8 mouse cellular contexts compared by ENCODE assay signal in the genomic region with DNA sequence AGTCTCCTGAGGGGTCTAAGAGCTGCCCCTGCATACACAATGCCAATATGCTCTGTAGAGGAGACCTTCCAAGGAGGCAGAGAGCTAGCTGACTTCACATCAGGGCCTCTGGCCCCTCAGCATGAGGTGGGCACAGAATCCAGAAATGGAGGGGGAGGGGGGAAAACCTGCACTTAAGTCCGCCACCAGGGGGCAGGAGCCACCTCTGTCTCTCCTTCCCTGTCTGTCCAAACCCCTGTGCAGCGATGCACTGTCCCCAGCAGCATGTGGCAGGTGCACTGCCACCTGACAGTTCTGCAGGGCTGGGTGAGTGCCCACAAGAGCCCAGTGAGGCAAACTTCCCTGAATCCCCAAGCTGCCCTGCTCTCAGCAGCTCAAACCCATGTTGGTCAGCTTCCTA. TPM values are rescaled to one million over a fixed set of nuclear protein-coding genes. Genes with fewer than 3 reads are reported as not detected.
A peak's percentile ranks its signal among the peaks of the same experiment; 100 is the strongest.
DNase-seq lines count a peak whose midpoint lies in the region; ATAC-seq and TF ChIP-seq lines count a peak whose summit lies in the region.

No protein-coding gene starts in this region.

- TF ChIP-seq POLR2A in spleen, adult 2 months (IDR thresholded peaks at IDR 0.05; ENCODE audit: low read depth, low read length) = no peak

- no peak overlapping the region for H3K4me2 ChIP-seq in forebrain, embryonic 11.5 days (ENCODE audit: low read depth, low read length, severe bottlenecking)
- H3K4me2 ChIP-seq in forebrain, embryonic 13.5 days = no peak overlapping the region

- H3K4me3 ChIP-seq in forebrain, embryonic 11.5 days (ENCODE audit: low read depth, low read length) = no peak overlapping the region
- no peak overlapping the region for H3K4me3 ChIP-seq in forebrain, embryonic 13.5 days
- no peak overlapping the region for H3K4me3 ChIP-seq in C2C12 (ENCODE audit: insufficient read depth, poor library complexity, severe bottlenecking)
- no peak overlapping the region for H3K4me3 ChIP-seq in layer of hippocampus, adult 2 months
- H3K4me3 ChIP-seq in spleen, adult 2 months (ENCODE audit: extremely low read depth, insufficient read depth, insufficient read length) = no peak overlapping the region

- no peak for ATAC-seq in forebrain, embryonic 11.5 days (replicated peaks; ENCODE audit: low FRiP score)
- no peak for ATAC-seq in forebrain, embryonic 13.5 days
- peak; percentile 53; the same call in 1 of the 2 replicates for ATAC-seq in granulocyte monocyte progenitor cell, adult 5-6 weeks (replicated peaks; ENCODE audit: poor library complexity, severe bottlenecking)
- peak; percentile 75 for ATAC-seq in megakaryocyte progenitor cell, adult 5-6 weeks (replicated peaks; ENCODE audit: poor library complexity)

- H3K27me3 ChIP-seq in forebrain, embryonic 11.5 days (ENCODE audit: control insufficient read depth, insufficient read depth, low read length) = no peaks in the 10 kb centered on the region; the same call in 1 of the 2 replicates
- no peaks in the 10 kb centered on the region for H3K27me3 ChIP-seq in forebrain, embryonic 13.5 days
- H3K27me3 ChIP-seq in C2C12 (ENCODE audit: control insufficient read depth, insufficient read depth, insufficient read length) = no peaks in the 10 kb centered on the region
- no peaks in the 10 kb centered on the region for H3K27me3 ChIP-seq in spleen, adult 2 months (ENCODE audit: control insufficient read depth, insufficient read depth, low read length)

- WGBS in forebrain, embryonic 11.5 days = 0% methylated on average over 2 of the region's 2 CpGs
- 4% methylated on average over 2 of the region's 2 CpGs for WGBS in forebrain, embryonic 13.5 days
- 8% methylated on average over 2 of the region's 2 CpGs for WGBS in spleen, adult 2 months

- H3K79me2 ChIP-seq in C2C12 (ENCODE audit: control insufficient read depth, insufficient read depth) = no peaks in the 10 kb centered on the region

- no peaks in the 10 kb centered on the region for H3K36me3 ChIP-seq in forebrain, embryonic 11.5 days (ENCODE audit: control insufficient read depth, insufficient read depth, low read length)
- no peaks in the 10 kb centered on the region for H3K36me3 ChIP-seq in forebrain, embryonic 13.5 days (ENCODE audit: poor library complexity, severe bottlenecking)
- no peaks in the 10 kb centered on the region for H3K36me3 ChIP-seq in C2C12 (ENCODE audit: control insufficient read depth, insufficient read depth)
- no peaks in the 10 kb centered on the region for H3K36me3 ChIP-seq in spleen, adult 2 months (ENCODE audit: control insufficient read depth, insufficient read depth, low read length)

- H3K9me3 ChIP-seq in forebrain, embryonic 11.5 days (ENCODE audit: control insufficient read depth, low read length) = no peaks in the 10 kb centered on the region; the same call in 1 of the 2 replicates
- H3K9me3 ChIP-seq in forebrain, embryonic 13.5 days (replicated peaks) = no peaks in the 10 kb centered on the region

- no peaks in the 10 kb centered on the region for H3K4me1 ChIP-seq in forebrain, embryonic 11.5 days (replicated peaks; ENCODE audit: control insufficient read depth, insufficient read depth, low read length)
- 0 out of 2 replicates have a peak, but pooled peaks cover 3% of the 10 kb centered on the region for H3K4me1 ChIP-seq in forebrain, embryonic 13.5 days
- no peaks in the 10 kb centered on the region; the same call in 1 of the 2 replicates for H3K4me1 ChIP-seq in spleen, adult 2 months (ENCODE audit: control insufficient read depth, insufficient read depth, insufficient read length)

- peak; percentile 43 for TF ChIP-seq CTCF in C2C12 (IDR thresholded peaks at IDR 0.05; ENCODE audit: control insufficient read depth, insufficient read depth, insufficient read length)
- TF ChIP-seq CTCF in layer of hippocampus, adult 2 months (conservative IDR thresholded peaks at IDR 0.05) = peak; percentile 82
- TF ChIP-seq CTCF in spleen, adult 2 months (IDR thresholded peaks at IDR 0.05; ENCODE audit: extremely low read depth, insufficient read depth, insufficient read length, insufficient replicate concordance) = peak; percentile 64; the same call in 1 of the 2 replicates

- no peak overlapping the region for H3K9ac ChIP-seq in forebrain, embryonic 11.5 days (ENCODE audit: low read length)
- no peak overlapping the region for H3K9ac ChIP-seq in forebrain, embryonic 13.5 days

- H3K27ac ChIP-seq in forebrain, embryonic 11.5 days (ENCODE audit: low read depth, low read length) = no peak overlapping the region
- H3K27ac ChIP-seq in forebrain, embryonic 13.5 days = no peak overlapping the region
- no peak overlapping the region for H3K27ac ChIP-seq in layer of hippocampus, adult 2 months
- no peak overlapping the region for H3K27ac ChIP-seq in spleen, adult 2 months (ENCODE audit: insufficient read depth, low read length)

- no peaks in the 10 kb centered on the region for H3K79me3 ChIP-seq in C2C12 (ENCODE audit: low read depth)

- no peak overlapping the region for H3ac ChIP-seq in C2C12 (ENCODE audit: control insufficient read depth, insufficient read length, low read depth)

- peak; percentile 81 for DNase-seq in forebrain, embryonic 11.5 days (ENCODE audit: low spot score)
- peak; percentile 55 to 74 for DNase-seq in adrenal gland, postnatal 36 days
- peak in 1 of 2 experiments; percentile 50 for DNase-seq in layer of hippocampus, adult 2 months (ENCODE audit: low spot score in 2 of 2)
- peak in 1 of 2 experiments; percentile 19 for DNase-seq in spleen, adult 2 months (ENCODE audit: low read depth in 1 of 2, low spot score in 2 of 2)

TF ChIP-seq in C2C12, 6 proteins besides CTCF, POLR2A, EP300 and RAD21:
- TF ChIP-seq CEBPB (IDR thresholded peaks at IDR 0.05; ENCODE audit: low read depth) = no peak
- TF ChIP-seq MAX (IDR thresholded peaks at IDR 0.05) = no peak
- TF ChIP-seq FOSL1 (IDR thresholded peaks at IDR 0.05; ENCODE audit: insufficient read depth, low read length, poor library complexity, severe bottlenecking) = no peak
- TF ChIP-seq USF1 (IDR thresholded peaks at IDR 0.05; ENCODE audit: low read depth) = no peak
- TF ChIP-seq MYOD1 (IDR thresholded peaks at IDR 0.05; ENCODE audit: control insufficient read depth, insufficient read length, low read depth) = no peak
- TF ChIP-seq MYOG (IDR thresholded peaks at IDR 0.05; ENCODE audit: control insufficient read depth, extremely low read depth, insufficient read length) = no peak

RNA-seq across cellular contexts. Expression of gene Hsf2bp, which starts 39.0 kb away (rescaled TPM):
- polyA plus RNA-seq in forebrain, embryonic 11.5 days (2014; fragmentation: Nextera tagmentation; extraction: Ambion mirVana) = 0.31 and 0.44 TPM in 2 replicates
- 0.43 TPM in 2 replicates for polyA plus RNA-seq in forebrain, embryonic 13.5 days (2015; fragmentation: Nextera tagmentation; extraction: Ambion mirVana)
- polyA plus RNA-seq in C2C12 (2012; fragmentation: generic; extraction: Trizol) = 1.1 TPM
- 1 to 10 TPM in 1 of 2 experiments, under 1 TPM in 1; 0.46 to 1.3 TPM for total RNA-seq in adrenal gland, postnatal 36 days (2021)
- not detected in 2 replicates for total RNA-seq in granulocyte monocyte progenitor cell, adult 5-6 weeks (2014; fragmentation: Nextera tagmentation)
- not detected in 2 replicates for total RNA-seq in granulocyte monocyte progenitor cell, adult 5-6 weeks (2017)
- total RNA-seq in layer of hippocampus, adult 2 months (2021) = 1 to 10 TPM in 1 of 2 experiments, under 1 TPM in 1; 0.86 to 1.2 TPM
- total RNA-seq in megakaryocyte progenitor cell, adult 5-6 weeks (2015) = 0.05 TPM in 1 of 2 replicates, not detected in the other
- not detected in 2 replicates for total RNA-seq in megakaryocyte progenitor cell, adult 5-6 weeks (2017)
- polyA plus RNA-seq in spleen, adult 2 months (2012; rRNA removed) = 0.15 TPM in 1 of 2 replicates, not detected in the other

RNA-seq across cellular contexts. Expression of gene Rrp1b, which starts 39.3 kb away (rescaled TPM):
- 67.7 and 70.7 TPM in 2 replicates for polyA plus RNA-seq in forebrain, embryonic 11.5 days (2014; fragmentation: Nextera tagmentation; extraction: Ambion mirVana)
- polyA plus RNA-seq in forebrain, embryonic 13.5 days (2015; fragmentation: Nextera tagmentation; extraction: Ambion mirVana) = 52.8 and 58.6 TPM in 2 replicates
- polyA plus RNA-seq in C2C12 (2012; fragmentation: generic; extraction: Trizol) = 21.0 TPM
- 10 to 100 TPM; 21.7 to 30.4 TPM for total RNA-seq in adrenal gland, postnatal 36 days (2021)
- 92.0 and 114 TPM in 2 replicates for total RNA-seq in granulocyte monocyte progenitor cell, adult 5-6 weeks (2014; fragmentation: Nextera tagmentation)
- 46.6 and 47.0 TPM in 2 replicates for total RNA-seq in granulocyte monocyte progenitor cell, adult 5-6 weeks (2017)
- 10 to 100 TPM; 19.3 to 22.5 TPM for total RNA-seq in layer of hippocampus, adult 2 months (2021)
- 41.9 and 48.6 TPM in 2 replicates for total RNA-seq in megakaryocyte progenitor cell, adult 5-6 weeks (2015)
- 57.7 and 61.9 TPM in 2 replicates for total RNA-seq in megakaryocyte progenitor cell, adult 5-6 weeks (2017)
- polyA plus RNA-seq in spleen, adult 2 months (2012; rRNA removed) = 9.1 and 9.4 TPM in 2 replicates

Comparison
In these comparisons a context has a peak if more than half of its experiments do, and no peak if none do; other contexts are left out.
1. ATAC-seq: peak in granulocyte monocyte progenitor cell, adult 5-6 weeks (single experiment) and megakaryocyte progenitor cell, adult 5-6 weeks (single experiment); none in forebrain, embryonic 11.5 days (single experiment) and forebrain, embryonic 13.5 days (single experiment).
2. Peak in every context shown above with its lines, with median percentiles within 50 percentile points of each other: CTCF ChIP-seq.